Mouse (Mus musculus): ENCODE measurements at regions not wholly inside any gene's neighbourhood (a gene's known extent, or its start where the extent isn't known, plus 50 kb on each side); places are given as distances from the start of the nearest gene placed in this dataset.
A peak's percentile ranks its signal among the peaks of the same experiment; 100 is the strongest.

DNA sequence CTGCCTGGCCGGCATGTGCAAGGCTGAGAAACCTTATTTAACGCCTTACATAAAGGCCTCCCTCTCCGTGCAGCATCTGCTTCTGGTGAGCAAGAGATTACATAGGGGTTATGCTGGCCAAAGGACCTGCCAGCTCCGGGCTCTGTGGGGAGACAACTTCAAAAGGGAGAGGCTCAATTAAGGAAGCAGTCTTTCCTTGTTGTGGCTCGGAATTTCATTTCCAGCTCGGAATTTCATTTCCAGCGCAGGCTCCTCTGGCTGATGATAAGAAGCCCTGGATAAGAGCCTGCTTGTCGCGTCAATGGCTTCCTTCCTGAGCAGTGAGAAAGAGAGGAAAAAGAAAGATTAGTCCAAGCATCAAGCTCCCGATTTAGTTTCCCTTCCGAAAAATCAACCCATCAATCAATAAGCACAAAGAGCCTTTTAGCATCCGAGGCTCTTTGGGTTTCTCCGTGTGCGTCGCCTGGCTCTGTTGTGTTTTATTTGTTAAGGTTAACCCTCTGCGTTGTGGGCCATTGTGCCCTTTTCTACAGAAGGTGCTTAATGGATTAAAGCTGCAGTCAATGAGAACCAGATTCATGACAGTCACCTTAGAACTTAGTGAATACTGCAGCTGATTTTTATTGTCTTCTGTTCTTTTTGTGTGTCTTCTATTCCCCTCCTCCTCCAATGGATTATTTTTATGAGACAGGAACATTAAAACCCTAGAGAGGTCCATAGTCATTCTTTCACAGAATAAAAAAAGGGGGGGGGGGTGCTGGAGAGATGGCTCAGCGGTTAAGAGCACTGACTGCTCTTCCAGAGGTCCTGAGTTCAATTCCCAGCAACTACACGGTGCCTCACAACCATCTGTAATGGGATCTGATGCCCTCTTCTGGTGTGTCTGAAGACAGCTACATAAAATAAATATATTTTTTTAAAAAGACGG is 218.3 kb downstream of the Myo1b start:
- intact Hi-C loops (cut with DNase I): no loop called here
- DNase-seq: peak; percentile 33 to 45

GRCm38 (mm10) chr1:51696471-51696870 is 218.2 kb upstream of the Nabp1 start:
- DNase-seq: no peak
- intact Hi-C loops (cut with DNase I): no loop called here

DNA sequence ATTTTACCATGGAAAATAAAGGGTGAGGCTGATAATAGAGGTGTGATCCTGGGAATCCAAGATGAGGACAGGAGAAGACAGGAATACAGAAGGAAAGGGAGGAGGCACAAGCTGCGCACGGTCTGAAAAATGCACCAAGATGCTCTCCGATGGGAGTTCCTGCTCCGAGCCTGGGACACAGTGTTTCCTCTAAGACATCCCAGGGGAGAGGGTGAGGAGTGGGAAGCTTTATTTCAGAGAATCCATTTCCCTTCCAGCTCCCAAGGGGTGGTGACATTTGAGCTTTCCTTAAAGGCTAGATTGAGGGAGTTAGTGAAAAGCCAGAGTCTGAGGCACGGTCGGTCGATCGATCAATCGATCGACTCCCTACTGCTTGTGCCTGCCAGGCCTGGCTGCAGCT is 212.7 kb upstream of the Nabp1 start:
- intact Hi-C loops (cut with DNase I): no loop called here
- DNase-seq: no peak

- peak; percentile 36 to 49 for DNase-seq
- intact Hi-C loops (cut with DNase I): no loop called here
Measured at GRCm38 (mm10) chr1:51689461-51690223, 211.4 kb upstream of the Nabp1 start.

DNA sequence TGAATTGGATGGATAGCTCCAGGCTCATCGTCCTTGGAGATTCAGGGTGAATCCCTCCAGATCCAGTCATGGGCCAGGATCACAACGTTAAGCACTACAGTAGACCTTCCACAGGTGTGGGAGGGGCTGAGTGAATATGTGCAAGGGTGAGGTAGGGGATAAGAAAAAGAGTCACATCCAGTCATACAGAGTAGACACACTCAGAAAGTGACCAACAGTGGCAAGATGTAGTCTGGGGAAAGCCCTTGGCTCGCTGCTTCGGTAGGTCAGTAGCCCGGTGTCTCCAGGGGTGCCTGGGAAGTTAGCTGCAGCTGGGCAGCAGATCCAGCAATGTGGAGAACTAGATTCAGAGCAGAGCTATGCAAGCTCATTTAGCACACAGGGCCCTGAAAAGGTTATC is 210.7 kb upstream of the Nabp1 start:
- intact Hi-C loops (cut with DNase I): no loop called here
- DNase-seq: no peak

- DNase-seq: no peak
- intact Hi-C loops (cut with DNase I): no loop called here
Measured at GRCm38 (mm10) chr1:51688224-51688545, 210.0 kb upstream of the Nabp1 start.

DNA sequence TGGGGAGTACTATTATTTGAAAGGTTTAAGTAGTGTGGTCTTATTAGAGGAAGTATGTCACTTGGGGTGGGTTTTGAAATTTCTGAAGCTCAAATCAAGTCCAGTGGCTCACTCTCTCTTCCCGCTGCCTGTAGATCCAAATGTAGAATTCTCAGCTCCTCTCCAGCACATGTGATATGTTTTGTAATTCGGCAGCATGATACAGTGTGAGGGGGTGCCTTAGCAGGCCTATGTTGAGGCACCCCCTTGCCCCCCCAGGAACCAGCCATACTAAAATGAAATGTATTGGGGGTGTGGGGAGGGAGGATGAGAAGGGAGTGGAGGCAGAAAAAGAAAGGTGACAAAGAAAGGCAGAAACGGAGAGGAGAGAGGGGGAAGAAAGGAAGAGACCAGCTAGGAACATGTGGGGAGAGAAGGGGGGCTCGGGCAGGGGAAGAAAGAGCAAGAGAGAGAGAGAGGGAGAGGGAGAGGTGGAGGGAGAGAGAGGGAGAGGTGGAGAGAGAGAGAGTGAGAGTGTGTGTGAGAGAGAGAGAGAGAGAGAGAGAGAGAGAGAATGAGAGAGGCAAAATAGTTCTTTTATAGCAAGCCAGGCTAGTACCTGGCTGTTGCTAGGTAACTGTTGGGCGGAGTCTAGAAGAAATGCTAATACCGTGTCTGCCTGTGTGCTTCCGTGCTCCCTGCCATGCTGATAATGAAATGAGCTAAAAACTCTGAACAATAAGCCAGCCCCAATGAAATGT is 209.4 kb upstream of the Nabp1 start:
- DNase-seq: no peak
- intact Hi-C loops (cut with DNase I): no loop called here

DNA sequence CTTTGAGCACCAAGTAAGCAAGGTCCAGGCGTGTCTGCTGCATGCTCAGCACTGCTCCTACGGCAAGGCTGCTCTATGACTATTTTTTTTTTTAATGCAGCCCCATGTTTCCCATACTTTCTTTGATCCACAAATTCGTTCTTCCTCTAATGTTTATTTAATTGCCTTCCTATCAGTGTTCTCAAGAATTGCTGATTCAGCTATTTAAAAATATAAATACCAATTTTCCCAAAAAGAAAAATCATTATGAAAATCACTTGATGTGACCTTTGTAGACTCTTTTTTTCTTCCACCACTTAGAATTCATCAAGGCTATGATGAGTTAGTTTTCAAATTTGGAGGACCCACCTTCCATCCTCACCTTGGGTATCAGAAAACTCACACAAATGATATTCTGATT is 208.5 kb upstream of the Nabp1 start:
- DNase-seq: no peak
- intact Hi-C loops (cut with DNase I): no loop called here

DNA sequence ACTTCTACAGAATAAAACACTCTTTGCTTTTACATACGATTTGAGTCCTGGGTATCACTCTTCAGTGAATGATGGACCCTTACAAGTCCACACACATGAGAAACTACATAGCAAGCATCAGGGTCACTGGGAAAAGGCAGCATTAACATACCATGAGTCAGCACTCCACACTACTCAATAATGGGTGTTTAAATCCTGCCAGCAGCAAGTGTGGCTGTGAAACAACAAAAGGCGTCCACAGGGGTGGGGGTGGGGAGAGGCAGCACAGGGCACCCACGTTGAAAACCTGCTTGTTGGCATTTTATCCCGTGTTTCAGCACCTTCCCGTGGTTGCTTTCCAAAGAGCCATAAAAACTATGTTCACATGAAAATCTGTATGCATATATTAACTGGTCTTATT is 204.0 kb upstream of the Nabp1 start:
- intact Hi-C loops (cut with DNase I): no loop called here
- DNase-seq: no peak

GRCm38 (mm10) chr1:51681872-51682271 is 203.6 kb upstream of the Nabp1 start:
- DNase-seq: no peak

DNA sequence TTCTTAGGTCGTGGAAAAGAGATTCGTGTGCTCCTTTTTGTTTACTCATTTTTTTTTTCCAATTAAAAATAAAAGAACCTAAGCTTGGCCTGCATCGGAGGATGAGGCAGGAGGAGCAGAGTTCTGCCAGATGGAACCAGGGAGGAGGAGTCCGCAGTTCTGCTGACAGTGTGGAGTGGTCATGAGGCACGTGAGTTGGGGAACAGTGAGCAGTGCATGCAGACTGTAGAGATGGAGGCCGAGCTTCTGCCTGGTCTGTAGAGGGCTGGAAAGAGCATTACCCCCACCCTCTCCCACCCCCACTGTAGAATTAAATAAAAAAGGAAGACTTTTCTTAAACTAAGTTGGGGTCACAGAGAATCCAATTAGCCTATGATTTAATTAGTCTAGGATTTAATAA is 202.5 kb upstream of the Nabp1 start:
- intact Hi-C loops (cut with DNase I): no loop called here

More at GRCm38 (mm10) chr1:51681872-51682271, 203.6 kb upstream of the Nabp1 start:
- intact Hi-C loops (cut with DNase I): no loop called here

DNA sequence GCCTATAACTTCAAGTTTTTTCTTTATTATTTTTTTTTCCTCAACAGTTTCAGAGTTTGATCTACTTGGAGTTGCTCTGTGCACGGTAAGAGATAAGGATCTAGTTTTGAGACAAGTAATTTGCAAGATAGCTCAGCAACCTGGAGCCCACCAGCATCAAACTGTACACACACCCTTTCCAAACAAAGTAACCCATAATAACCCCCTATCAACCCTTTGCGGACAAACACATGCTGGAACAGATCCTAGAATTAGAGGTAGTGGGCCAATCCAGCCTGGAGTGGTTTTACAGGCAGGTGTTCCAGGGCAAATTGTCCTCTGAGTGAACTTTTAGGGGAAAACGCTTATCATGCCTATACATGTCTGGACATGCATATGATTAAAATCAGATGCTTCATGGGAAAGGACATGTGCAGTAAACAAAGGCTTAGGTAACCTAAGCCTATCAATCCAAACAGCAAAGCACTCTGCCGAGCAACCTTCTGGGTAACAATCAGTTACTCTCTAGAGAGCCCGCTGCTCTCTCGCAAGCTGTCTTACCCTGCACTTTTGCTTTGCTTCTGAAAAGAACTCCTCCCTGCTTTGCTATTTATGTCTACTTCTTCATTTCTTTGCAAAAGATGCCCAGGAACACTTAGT is 200.2 kb upstream of the Nabp1 start:
- no peak for DNase-seq
- intact Hi-C loops (cut with DNase I): no loop called here

More for the DNA sequence above, 202.5 kb upstream of the Nabp1 start:
- DNase-seq: no peak

DNA sequence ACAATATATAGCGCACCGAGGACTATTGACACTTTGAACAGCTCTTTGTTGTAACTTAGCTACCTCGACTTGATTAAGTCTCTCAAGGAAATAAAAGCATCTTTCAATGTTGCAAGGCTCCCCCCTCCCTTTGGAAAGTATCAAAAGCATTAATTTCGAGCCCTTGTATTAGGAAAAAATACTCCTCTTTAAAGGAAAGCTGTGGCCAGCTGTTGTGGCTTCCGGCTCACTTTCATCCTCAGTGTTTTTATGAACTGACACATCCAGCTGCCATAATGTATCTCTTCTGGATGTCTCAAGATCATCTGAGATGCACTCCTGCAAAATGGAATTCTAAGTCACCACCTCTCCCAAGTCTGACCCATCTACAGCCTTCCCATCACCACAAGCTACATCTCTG is 199.6 kb upstream of the Nabp1 start:
- intact Hi-C loops (cut with DNase I): no loop called here
- DNase-seq: peak in 1 of 2 experiments; percentile 22

- no peak for DNase-seq
- intact Hi-C loops (cut with DNase I): no loop called here
Measured at GRCm38 (mm10) chr1:51671691-51672090, 193.5 kb upstream of the Nabp1 start.

GRCm38 (mm10) chr1:51671287-51671686 is 193.1 kb upstream of the Nabp1 start:
- no peak for DNase-seq
- intact Hi-C loops (cut with DNase I): no loop called here

DNA sequence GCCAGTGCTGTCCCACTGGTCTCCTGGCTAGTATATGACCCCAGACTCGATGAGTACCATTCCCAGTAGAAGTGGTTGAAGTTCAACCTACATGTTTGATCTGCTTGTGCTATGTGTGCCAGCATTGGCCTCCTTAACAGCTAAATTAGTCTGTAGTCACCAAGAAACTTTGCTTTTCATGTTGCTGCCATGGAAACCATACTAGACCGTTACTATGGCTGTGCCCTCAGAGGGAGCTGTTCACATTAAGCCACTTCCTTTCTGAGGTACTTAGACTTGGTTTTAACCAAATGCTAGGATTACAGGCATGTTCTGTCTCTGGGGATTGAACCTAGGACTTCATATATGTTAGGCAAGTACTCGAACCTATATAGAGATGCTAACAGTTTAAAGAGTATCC is 191.8 kb upstream of the Nabp1 start:
- intact Hi-C loops (cut with DNase I): no loop called here
- no peak for DNase-seq

GRCm38 (mm10) chr1:51668881-51669280 is 190.7 kb upstream of the Nabp1 start:
- DNase-seq: peak in 1 of 2 experiments; percentile 30
- intact Hi-C loops (cut with DNase I): loop anchor here (1.0 to 2.0 kb wide), 2 partner anchors 276 to 330 kb away; no protein-coding TSS in a partner anchor

- no peak for DNase-seq
- intact Hi-C loops (cut with DNase I): no loop called here
Measured at GRCm38 (mm10) chr1:51660531-51660930, 182.3 kb upstream of the Nabp1 start.

- intact Hi-C loops (cut with DNase I): no loop called here
- no peak for DNase-seq
Measured at GRCm38 (mm10) chr1:51657203-51657602, 179.0 kb upstream of the Nabp1 start.

DNA sequence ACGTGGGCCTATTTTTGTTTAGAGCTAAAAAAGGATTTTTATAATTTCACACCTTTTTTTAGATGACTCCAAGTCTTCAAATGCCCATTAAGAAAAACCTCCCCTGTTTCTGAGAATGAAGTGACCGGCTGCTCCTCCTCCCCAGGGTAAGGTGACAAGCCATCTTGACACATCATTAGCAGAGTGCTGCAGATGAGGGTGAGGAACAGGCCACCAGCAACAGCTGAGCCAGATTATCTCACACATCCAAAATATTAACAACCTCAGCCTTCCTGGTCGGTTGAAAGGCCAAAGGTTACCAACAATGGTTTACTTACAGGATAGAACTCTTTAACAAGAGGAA is 172.4 kb upstream of the Nabp1 start:
- intact Hi-C loops (cut with DNase I): no loop called here

More for the DNA sequence above, 172.4 kb upstream of the Nabp1 start:
- no peak for DNase-seq
